Mouse (Mus musculus) midbrain, embryonic 14.5 days (tissue): ENCODE measurements around the gene Chrm5. TPM values are rescaled to one million over a fixed set of nuclear protein-coding genes. Genes with fewer than 3 reads are reported as not detected.
"Not testable (repeated sequence)": the region's sequence is repeated elsewhere in the genome, so short reads cannot be mapped to it uniquely, and the experiment has no call there.

ENCODE experiments used
- ATAC-seq: fragments of 200-750 bp; cut with Nextera tagmentation; 2 replicates; pipeline ENCODE4 v1.8.0; 2017; ENCODE audit warnings: moderate number of reproducible peaks, moderate library complexity; ENCODE audit not compliant: low FRiP score, low TSS enrichment
- DNase-seq: peaks from one replicate; pipeline ENCODE4 v3.0.0-alpha.2; 2015
- H3K27ac ChIP-seq: fragments of 300-500 bp; sonication (generic); replicated peaks from 2 replicates; pipeline ENCODE4 v1.5.1; 2014; ENCODE audit warnings: mild to moderate bottlenecking, low read depth, low read length, moderate library complexity
- H3K27me3 ChIP-seq: fragments of 300-500 bp; sonication (generic); 2 replicates; pipeline ENCODE4 v1.6.1; 2014; ENCODE audit warnings: low read length, control low read depth, mixed read lengths; ENCODE audit not compliant: control insufficient read depth, insufficient read depth
- H3K36me3 ChIP-seq: fragments of 300-500 bp; sonication (generic); 2 replicates; pipeline ENCODE4 v1.6.1; 2014; ENCODE audit warnings: low read length, control low read depth; ENCODE audit not compliant: control insufficient read depth, insufficient read depth
- H3K4me1 ChIP-seq: fragments of 300-500 bp; sonication (generic); 2 replicates; pipeline ENCODE4 v1.6.1; 2014; ENCODE audit warnings: mild to moderate bottlenecking, antibody characterized with exemption, low read length, control low read depth; ENCODE audit not compliant: control insufficient read depth, insufficient read depth
- H3K4me2 ChIP-seq: fragments of 300-500 bp; sonication (generic); 2 replicates; pipeline ENCODE4 v1.6.1; 2014; ENCODE audit warnings: mild to moderate bottlenecking, low read length, moderate library complexity
- H3K4me3 ChIP-seq: fragments of 300-500 bp; sonication (generic); replicated peaks from 2 replicates; pipeline ENCODE4 v1.5.1; 2014; ENCODE audit warnings: low read depth, low read length
- H3K9ac ChIP-seq: fragments of 300-500 bp; sonication (generic); replicated peaks from 2 replicates; pipeline ENCODE4 v1.6.1; 2014; ENCODE audit warnings: mild to moderate bottlenecking, low read length, moderate library complexity
- H3K9me3 ChIP-seq: fragments of 300-500 bp; sonication (generic); 2 replicates; pipeline ENCODE4 v1.6.1; 2016; ENCODE audit warnings: low read length, control low read depth, mixed read lengths; ENCODE audit not compliant: control insufficient read depth
- WGBS: fragments of 180-500 bp; shearing (Covaris S2); extraction: QIAGEN DNeasy Blood & Tissue Kit; methylation state at CpG from one replicate; pipeline ENCODE4 v1.1.7; 2014; 5-methylcytosine and 5-hydroxymethylcytosine counted together
- polyA plus RNA-seq: library from polyadenylated mRNA; unstranded; fragments of >200 nt; fragmentation: Nextera tagmentation; extraction: Ambion mirVana; gene quantifications from 2 replicates; pipeline ENCODE4 v1.2.1, GENCODE M21; 2014

Gene Chrm5
- polyA plus RNA-seq, 1 experiment from 2014 or later: 0.30 TPM

GRCm38 (mm10) chr2:112448046-112448445 is 32.5 kb downstream of the Chrm5 start:
- ATAC-seq, DNase-seq, H3K27ac ChIP-seq, H3K4me1 ChIP-seq, H3K9ac ChIP-seq, H3K4me3 ChIP-seq, H3K9me3 ChIP-seq, H3K4me2 ChIP-seq, H3K27me3 ChIP-seq, H3K36me3 ChIP-seq: not testable (repeated sequence)
- 74% methylated on average over 4 of the region's 4 CpGs for WGBS

GRCm38 (mm10) chr2:112445511-112445910 is 35.1 kb downstream of the Chrm5 start:
- Histone ChIP-seq H3K27ac (no peak overlapping the region), H3K4me2 (no peak overlapping the region), H3K9me3 (no peaks in the 10 kb centered on the region), H3K27me3 (no peaks in the 10 kb centered on the region), H3K36me3 (no peaks in the 10 kb centered on the region), H3K4me3 (no peak overlapping the region), H3K9ac (no peak overlapping the region), H3K4me1 (no peaks in the 10 kb centered on the region)
- no peak for DNase-seq
- ATAC-seq: no peak

GRCm38 (mm10) chr2:112443491-112443890 is 37.1 kb downstream of the Chrm5 start:
- DNase-seq: no peak
- 57% methylated on average over 2 of the region's 2 CpGs for WGBS
- Histone ChIP-seq H3K4me1 (no peaks in the 10 kb centered on the region), H3K27me3 (no peaks in the 10 kb centered on the region), H3K9me3 (no peaks in the 10 kb centered on the region), H3K4me2 (no peak overlapping the region), H3K4me3 (no peak overlapping the region), H3K9ac (no peak overlapping the region), H3K36me3 (no peaks in the 10 kb centered on the region), H3K27ac (no peak overlapping the region)
- no peak for ATAC-seq

- H3K9me3 ChIP-seq: no peaks in the 10 kb centered on the region
- no peak overlapping the region for H3K4me3 ChIP-seq
- H3K9ac ChIP-seq: no peak overlapping the region
- DNase-seq: no peak
- no peak for ATAC-seq
- H3K36me3 ChIP-seq: no peaks in the 10 kb centered on the region
- no peak overlapping the region for H3K4me2 ChIP-seq
- H3K4me1 ChIP-seq: no peaks in the 10 kb centered on the region
- no peak overlapping the region for H3K27ac ChIP-seq
- H3K27me3 ChIP-seq: no peaks in the 10 kb centered on the region
- WGBS: 96% methylated on average over 2 of the region's 2 CpGs
These were observed 43.0 kb downstream of the Chrm5 start for GRCm38 (mm10) chr2:112437589-112437988.

- Histone ChIP-seq H3K4me3 (no peak overlapping the region), H3K4me1 (no peaks in the 10 kb centered on the region), H3K9me3 (no peaks in the 10 kb centered on the region), H3K9ac (no peak overlapping the region), H3K4me2 (no peak overlapping the region), H3K27ac (no peak overlapping the region), H3K36me3 (no peaks in the 10 kb centered on the region), H3K27me3 (no peaks in the 10 kb centered on the region)
- DNase-seq (no peak), ATAC-seq (no peak)
- 77% methylated on average over 4 of the region's 4 CpGs for WGBS
These were observed 44.3 kb downstream of the Chrm5 start for GRCm38 (mm10) chr2:112436292-112436691.

GRCm38 (mm10) chr2:112433359-112433758 is 47.2 kb downstream of the Chrm5 start:
- no peak overlapping the region for H3K4me2 ChIP-seq
- H3K27me3 ChIP-seq: no peaks in the 10 kb centered on the region
- no peak overlapping the region for H3K27ac ChIP-seq
- ATAC-seq (no peak), DNase-seq (no peak)
- H3K4me3 ChIP-seq: no peak overlapping the region
- H3K9me3 ChIP-seq: no peaks in the 10 kb centered on the region
- H3K9ac ChIP-seq: no peak overlapping the region
- no peaks in the 10 kb centered on the region for H3K4me1 ChIP-seq
- WGBS: 68% methylated on average over 2 of the region's 2 CpGs
- H3K36me3 ChIP-seq: no peaks in the 10 kb centered on the region

GRCm38 (mm10) chr2:112432523-112432922 is 48.0 kb downstream of the Chrm5 start:
- Histone ChIP-seq H3K4me2 (no peak overlapping the region), H3K4me1 (no peaks in the 10 kb centered on the region), H3K9ac (no peak overlapping the region), H3K36me3 (no peaks in the 10 kb centered on the region), H3K4me3 (no peak overlapping the region), H3K9me3 (no peaks in the 10 kb centered on the region), H3K27ac (no peak overlapping the region), H3K27me3 (no peaks in the 10 kb centered on the region)
- no peak for ATAC-seq
- 84% methylated on average over 2 of the region's 2 CpGs for WGBS
- no peak for DNase-seq

GRCm38 (mm10) chr2:112430403-112430802 is 50.2 kb downstream of the Chrm5 start:
- WGBS: 80% methylated on average over 5 of the region's 5 CpGs
- no peak for DNase-seq
- Histone ChIP-seq H3K27ac (no peak overlapping the region), H3K4me1 (no peaks in the 10 kb centered on the region), H3K9me3 (no peaks in the 10 kb centered on the region), H3K27me3 (no peaks in the 10 kb centered on the region), H3K4me3 (no peak overlapping the region), H3K9ac (no peak overlapping the region), H3K36me3 (no peaks in the 10 kb centered on the region), H3K4me2 (no peak overlapping the region)
- ATAC-seq: no peak

GRCm38 (mm10) chr2:112429665-112430064 is 50.9 kb downstream of the Chrm5 start:
- H3K9ac ChIP-seq: no peak overlapping the region
- no peak overlapping the region for H3K27ac ChIP-seq
- no peak for ATAC-seq
- H3K4me3 ChIP-seq: no peak overlapping the region
- H3K4me1 ChIP-seq: no peaks in the 10 kb centered on the region
- DNase-seq: no peak
- no peaks in the 10 kb centered on the region for H3K9me3 ChIP-seq
- H3K4me2 ChIP-seq: no peak overlapping the region
- WGBS: 94% methylated on average over 4 of the region's 4 CpGs
- no peaks in the 10 kb centered on the region for H3K36me3 ChIP-seq
- no peaks in the 10 kb centered on the region for H3K27me3 ChIP-seq
